Comparison of ENCODE assay signal across 8 mouse cellular contexts in the genomic region with DNA sequence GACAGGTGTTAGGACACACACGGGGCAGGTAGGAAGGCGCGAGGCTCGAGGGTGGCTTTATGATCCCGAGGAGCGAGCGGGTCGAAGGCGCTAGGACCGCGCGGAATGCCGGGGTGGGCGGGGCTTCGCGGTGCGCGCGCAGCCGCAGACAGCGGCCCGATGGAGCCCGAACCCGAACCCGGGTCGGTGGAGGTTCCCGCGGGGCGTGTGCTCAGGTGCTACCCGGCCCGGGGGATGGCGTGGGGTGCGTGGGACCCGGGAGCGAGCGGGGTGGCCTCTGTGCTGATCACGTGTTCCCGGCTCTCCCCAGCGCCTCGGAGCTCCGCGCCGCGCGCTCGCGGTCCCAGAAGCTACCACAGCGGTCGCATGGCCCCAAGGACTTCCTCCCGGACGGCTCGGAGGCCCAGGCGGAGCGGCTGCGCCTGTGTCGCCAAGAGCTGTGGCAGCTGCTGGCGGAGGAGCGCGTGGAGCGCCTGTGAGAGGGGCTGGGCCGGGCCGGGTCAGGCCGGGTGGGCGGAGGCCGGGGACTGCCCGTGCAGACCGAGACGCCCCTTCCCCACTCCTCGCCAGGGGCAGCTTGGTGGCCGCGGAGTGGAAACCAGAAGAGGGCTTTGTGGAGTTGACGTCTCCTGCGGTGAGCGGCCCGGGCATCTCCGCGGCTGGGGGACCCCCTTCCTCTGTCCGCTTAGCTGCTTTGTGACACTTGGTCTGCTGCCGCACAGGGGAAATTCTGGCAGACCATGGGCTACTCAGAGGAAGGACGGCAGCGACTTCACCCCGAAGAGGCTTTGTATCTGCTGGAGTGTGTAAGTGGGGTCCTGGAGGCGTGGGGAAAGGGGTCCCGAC. TPM values are rescaled to one million over a fixed set of nuclear protein-coding genes. Genes with fewer than 3 reads are reported as not detected.
DNase-seq lines count a peak whose midpoint lies in the region; ATAC-seq and TF ChIP-seq lines count a peak whose summit lies in the region.

TSS of gene Tsen54 (plus strand) at position 120 of the 846 bp plus-strand sequence.

- peak within 1 kb of the TSS; percentile 89 for H3K4me3 ChIP-seq in forebrain, embryonic 10.5 days
- peak within 1 kb of the TSS; percentile 89 for H3K4me3 ChIP-seq in heart, embryonic 16.5 days (ENCODE audit: low read length)
- H3K4me3 ChIP-seq in liver, postnatal 0 days (ENCODE audit: low read depth, low read length) = peak within 1 kb of the TSS; percentile 91
- H3K4me3 ChIP-seq in neural tube, embryonic 13.5 days = peak within 1 kb of the TSS; percentile 96
- H3K4me3 ChIP-seq in testis, adult 2 months (ENCODE audit: control insufficient read depth, low read depth, low read length) = peak within 1 kb of the TSS; percentile 80

- peaks cover 57% of the 10 kb centered on the region for H3K36me3 ChIP-seq in forebrain, embryonic 10.5 days (replicated peaks)
- peaks cover 10% of the 10 kb centered on the region; the same call in 1 of the 2 replicates for H3K36me3 ChIP-seq in heart, embryonic 16.5 days (ENCODE audit: control insufficient read depth, insufficient read depth)
- 0 out of 2 replicates have a peak, but pooled peaks cover 3% of the 10 kb centered on the region for H3K36me3 ChIP-seq in liver, postnatal 0 days (replicated peaks; ENCODE audit: insufficient read depth, low read length)
- H3K36me3 ChIP-seq in neural tube, embryonic 13.5 days = peaks cover 38% of the 10 kb centered on the region
- no peaks in the 10 kb centered on the region for H3K36me3 ChIP-seq in testis, adult 2 months (ENCODE audit: control insufficient read depth, insufficient read depth, low read length)

- peak within 1 kb of the TSS; percentile 97 for H3K4me2 ChIP-seq in heart, embryonic 16.5 days (ENCODE audit: low read depth, low read length)
- peak within 1 kb of the TSS; percentile 96 for H3K4me2 ChIP-seq in liver, postnatal 0 days (ENCODE audit: low read depth, low read length)
- peak within 1 kb of the TSS; percentile 75 for H3K4me2 ChIP-seq in neural tube, embryonic 13.5 days

- TF ChIP-seq CTCF in liver, postnatal 0 days (IDR thresholded peaks at IDR 0.05; ENCODE audit: low read depth) = no peak
- no peak for TF ChIP-seq CTCF in testis, adult 2 months (IDR thresholded peaks at IDR 0.05; ENCODE audit: control insufficient read depth, insufficient read depth, insufficient replicate concordance, low read depth, low read length)

- peaks cover 53% of the 10 kb centered on the region for H3K4me1 ChIP-seq in forebrain, embryonic 10.5 days
- peaks cover 40% of the 10 kb centered on the region for H3K4me1 ChIP-seq in heart, embryonic 16.5 days (ENCODE audit: control insufficient read depth, insufficient read depth, low read length)
- H3K4me1 ChIP-seq in liver, postnatal 0 days (ENCODE audit: insufficient read depth) = peaks cover 37% of the 10 kb centered on the region
- peaks cover 49% of the 10 kb centered on the region for H3K4me1 ChIP-seq in neural tube, embryonic 13.5 days (replicated peaks)
- H3K4me1 ChIP-seq in testis, adult 2 months (ENCODE audit: control insufficient read depth, insufficient read depth, low read length) = peaks cover 24% of the 10 kb centered on the region

- H3K9me3 ChIP-seq in forebrain, embryonic 10.5 days = no peaks in the 10 kb centered on the region
- no peaks in the 10 kb centered on the region for H3K9me3 ChIP-seq in heart, embryonic 16.5 days (replicated peaks; ENCODE audit: control insufficient read depth, low read length)
- no peaks in the 10 kb centered on the region for H3K9me3 ChIP-seq in liver, postnatal 0 days (ENCODE audit: low read length)
- H3K9me3 ChIP-seq in neural tube, embryonic 13.5 days = no peaks in the 10 kb centered on the region

- ATAC-seq in CD4-positive, CD25-positive, alpha-beta regulatory T cell, adult 4 months = peak; percentile 64
- ATAC-seq in heart, embryonic 16.5 days (replicated peaks; ENCODE audit: extremely low read depth, insufficient read depth, low FRiP score) = peak; percentile 33
- ATAC-seq in liver, postnatal 0 days = peak; percentile 54
- peak; percentile 59 for ATAC-seq in neural tube, embryonic 13.5 days (ENCODE audit: low read depth)

- no peak for TF ChIP-seq EP300 in liver, postnatal 0 days (IDR thresholded peaks at IDR 0.05; ENCODE audit: low read depth)

- TF ChIP-seq POLR2A in testis, adult 2 months (IDR thresholded peaks at IDR 0.05; ENCODE audit: control insufficient read depth, low read depth, low read length) = peak; percentile 21; the same call in 1 of the 2 replicates

- DNase-seq in c-Kit-negative CD71-positive TER-119-positive erythroid progenitor cells, embryonic 14.5 days (ENCODE audit: low read depth, low spot score) = peak; percentile 80
- peak; percentile 87 for DNase-seq in forebrain, embryonic 10.5 days (ENCODE audit: extremely low spot score, low spot score)
- peak; percentile 89 to 96 for DNase-seq in kidney, postnatal 36 days
- peak; percentile 91 for DNase-seq in liver, postnatal 0 days

- peak within 1 kb of the TSS; percentile 91 for H3K9ac ChIP-seq in heart, embryonic 16.5 days (ENCODE audit: low read length)
- H3K9ac ChIP-seq in liver, postnatal 0 days (replicated peaks) = peak within 1 kb of the TSS; percentile 67
- H3K9ac ChIP-seq in neural tube, embryonic 13.5 days = peak within 1 kb of the TSS; percentile 95

- H3K27ac ChIP-seq in forebrain, embryonic 10.5 days = peak within 1 kb of the TSS; percentile 96
- H3K27ac ChIP-seq in heart, embryonic 16.5 days (ENCODE audit: low read length) = peak within 1 kb of the TSS; percentile 80
- H3K27ac ChIP-seq in liver, postnatal 0 days (ENCODE audit: low read depth) = peak within 1 kb of the TSS; percentile 82
- H3K27ac ChIP-seq in neural tube, embryonic 13.5 days (replicated peaks) = peak within 1 kb of the TSS; percentile 80
- no peak within 1 kb of the TSS for H3K27ac ChIP-seq in testis, adult 2 months (ENCODE audit: control insufficient read depth, insufficient read depth, low read depth, low read length)

- no peaks in the 10 kb centered on the region for H3K27me3 ChIP-seq in forebrain, embryonic 10.5 days (ENCODE audit: poor library complexity, severe bottlenecking)
- no peaks in the 10 kb centered on the region for H3K27me3 ChIP-seq in heart, embryonic 16.5 days (ENCODE audit: control insufficient read depth, insufficient read depth, low read length)
- no peaks in the 10 kb centered on the region for H3K27me3 ChIP-seq in liver, postnatal 0 days (ENCODE audit: insufficient read depth, low read length)
- H3K27me3 ChIP-seq in neural tube, embryonic 13.5 days = no peaks in the 10 kb centered on the region
- no peaks in the 10 kb centered on the region for H3K27me3 ChIP-seq in testis, adult 2 months (ENCODE audit: control insufficient read depth, insufficient read depth, low read length)

- WGBS in forebrain, embryonic 10.5 days = under 1% methylated on average over 77 of the region's 84 CpGs
- under 1% methylated on average over 77 of the region's 84 CpGs for WGBS in heart, embryonic 16.5 days
- WGBS in liver, postnatal 0 days (ENCODE audit: insufficient replicate concordance) = under 1% methylated on average over 80 of the region's 84 CpGs
- under 1% methylated on average over 80 of the region's 84 CpGs for WGBS in neural tube, embryonic 13.5 days

RNA-seq across cellular contexts. Expression of gene Tsen54, which starts in this region (rescaled TPM):
- 10 to 100 TPM; 11.0 to 16.2 TPM for polyA plus RNA-seq in CD4-positive, CD25-positive, alpha-beta regulatory T cell, adult 4 months (2017; shearing (Covaris generic))
- 34.7 and 41.0 TPM in 2 replicates for polyA plus RNA-seq in forebrain, embryonic 10.5 days (2016; fragmentation: Nextera tagmentation; extraction: Ambion mirVana)
- polyA plus RNA-seq in heart, embryonic 16.5 days (2015; fragmentation: Nextera tagmentation; extraction: Ambion mirVana) = 26.2 and 28.3 TPM in 2 replicates
- 7.7 and 8.8 TPM in 2 replicates for polyA plus RNA-seq in liver, postnatal 0 days (2015; fragmentation: Nextera tagmentation; extraction: Ambion mirVana)
- 22.7 and 23.4 TPM in 2 replicates for polyA plus RNA-seq in neural tube, embryonic 13.5 days (2015; fragmentation: Nextera tagmentation; extraction: Ambion mirVana)
- polyA plus RNA-seq in testis, adult 2 months (2012; rRNA removed) = 12.9 and 14.7 TPM in 2 replicates
